Mouse (Mus musculus) G1E-ER4 (cell line): ENCODE measurements around the gene Il6ra. TPM values are rescaled to one million over a fixed set of nuclear protein-coding genes. Genes with fewer than 3 reads are reported as not detected.

ENCODE experiments used
- GATA1 ChIP-seq: IDR thresholded peaks from one replicate; pipeline ENCODE4 v1.8.0; 2012; ENCODE audit warnings: low read length, inconsistent platforms
- polyA plus RNA-seq: library from polyadenylated mRNA; stranded (reverse); fragments of >175 nt; gene quantifications from 2 replicates; pipeline ENCODE4 v1.2.3, GENCODE M21; 2012

Gene Il6ra
- polyA plus RNA-seq, 1 experiment = not detected

GRCm38 (mm10) chr3:89889841-89890430 lies 23.1 kb downstream of the Il6ra start:
- TF ChIP-seq GATA1 = no peak

- TF ChIP-seq GATA1 = no peak
These were observed 25.3 kb downstream of the Il6ra start for GRCm38 (mm10) chr3:89887582-89888230.

GRCm38 (mm10) chr3:89885766-89886165 lies 27.2 kb downstream of the Il6ra start:
- no peak for TF ChIP-seq GATA1

- no peak for TF ChIP-seq GATA1
These were observed 29.4 kb downstream of the Il6ra start for GRCm38 (mm10) chr3:89883582-89884041.

GRCm38 (mm10) chr3:89882556-89883181 lies 30.3 kb downstream of the Il6ra start:
- no peak for TF ChIP-seq GATA1

- no peak for TF ChIP-seq GATA1
These were observed 32.8 kb downstream of the Il6ra start for GRCm38 (mm10) chr3:89880036-89880851.

DNA sequence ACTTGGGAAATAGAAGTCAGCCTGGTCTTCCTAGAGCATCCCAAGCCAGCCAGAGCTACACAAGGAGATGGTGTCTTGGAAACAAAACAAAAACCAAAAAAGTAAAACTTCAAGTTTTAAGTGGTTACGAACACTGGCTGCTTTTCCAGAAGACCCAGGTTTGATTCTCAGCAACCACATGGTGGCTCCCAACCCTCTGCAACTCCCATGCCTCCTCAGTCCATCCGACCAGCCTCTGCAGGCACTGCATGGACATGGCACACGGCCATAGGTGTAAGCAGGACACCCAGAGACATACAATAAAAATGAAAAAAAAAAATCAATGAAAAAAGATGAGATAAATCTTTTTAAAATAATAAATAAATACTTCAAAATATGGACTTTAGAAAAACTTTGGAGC lies 33.7 kb downstream of the Il6ra start:
- TF ChIP-seq GATA1 = no peak

GRCm38 (mm10) chr3:89878456-89878855 lies 34.5 kb downstream of the Il6ra start:
- TF ChIP-seq GATA1 = no peak

DNA sequence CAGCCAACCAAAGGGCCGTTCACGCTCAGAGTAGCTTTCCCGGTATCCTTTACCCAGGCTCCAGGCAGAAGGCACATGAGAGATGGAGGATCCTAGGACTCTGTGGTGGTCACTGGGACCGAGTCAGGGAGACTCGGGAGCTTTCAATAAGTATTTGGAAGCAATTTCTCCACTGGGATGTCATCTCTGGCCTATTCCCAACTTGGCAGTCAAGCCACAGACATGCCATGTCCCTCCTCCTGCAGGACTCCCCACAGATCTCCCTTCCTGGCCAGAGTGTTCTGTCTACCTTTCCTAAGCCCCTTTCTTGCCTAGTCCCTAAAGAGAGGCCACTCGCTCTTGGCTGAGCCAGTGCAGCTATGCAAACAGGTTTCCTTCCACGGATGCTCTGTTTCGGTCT lies 35.9 kb downstream of the Il6ra start:
- no peak for TF ChIP-seq GATA1

DNA sequence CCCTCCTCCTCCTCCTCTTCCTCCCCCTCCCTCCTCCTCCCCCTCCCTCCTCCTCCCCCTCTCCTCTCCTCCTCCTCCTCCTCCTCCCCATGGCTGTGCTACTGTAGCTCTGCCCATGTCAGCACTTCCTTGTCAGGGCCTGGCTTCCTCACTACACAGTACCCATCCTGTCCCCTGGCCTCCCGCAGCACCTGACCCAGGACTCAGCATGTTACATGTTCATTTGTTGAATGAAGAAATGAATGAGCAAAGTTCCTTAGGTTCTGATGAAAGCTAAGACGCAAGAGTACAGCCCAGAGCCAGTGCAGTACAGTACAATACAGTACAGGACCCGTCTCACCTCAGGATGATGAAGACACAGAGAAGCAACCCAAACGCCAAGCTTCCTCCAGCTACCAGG lies 36.5 kb downstream of the Il6ra start:
- no peak for TF ChIP-seq GATA1

DNA sequence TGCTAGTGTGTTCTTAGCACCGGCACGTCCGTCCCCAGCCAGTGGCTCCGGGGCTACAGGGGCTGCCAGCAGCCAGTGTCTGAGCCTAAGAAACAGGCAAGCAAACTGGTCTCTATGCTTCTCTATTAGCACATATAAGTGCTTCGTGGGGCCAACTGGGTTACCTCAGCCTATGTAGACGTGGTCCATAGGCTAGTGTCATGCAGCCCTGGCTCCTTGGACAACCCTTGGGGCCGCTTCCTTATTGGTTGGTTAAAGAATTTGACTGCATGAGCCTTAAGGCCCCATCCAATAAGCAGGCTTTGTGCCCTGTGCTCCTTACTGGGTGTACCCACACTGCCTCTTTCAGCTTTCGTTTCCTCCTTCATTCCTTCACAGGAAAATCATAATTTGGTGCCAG lies 37.2 kb downstream of the Il6ra start:
- TF ChIP-seq GATA1 = no peak

GRCm38 (mm10) chr3:89875021-89875420 lies 38.0 kb downstream of the Il6ra start:
- no peak for TF ChIP-seq GATA1

DNA sequence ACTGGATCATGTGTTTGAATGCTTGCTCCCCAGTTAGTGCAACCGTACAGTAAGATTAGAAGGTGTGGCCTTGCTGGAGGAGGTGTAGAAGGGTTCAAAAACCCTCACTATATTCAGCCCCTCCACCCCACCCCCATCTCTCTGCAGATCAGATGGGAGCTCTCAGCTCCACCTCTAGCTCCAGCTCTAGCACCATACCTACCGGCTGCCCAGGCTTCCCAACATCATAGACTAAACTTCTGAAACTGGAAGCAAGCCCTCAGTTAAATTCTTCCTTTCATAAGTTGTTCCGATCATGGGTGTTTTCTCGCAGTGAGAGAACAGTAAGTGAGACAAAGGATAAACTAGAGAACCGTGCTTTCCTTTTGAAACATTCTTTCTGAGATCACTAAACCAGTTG lies 38.9 kb downstream of the Il6ra start:
- TF ChIP-seq GATA1 = no peak

DNA sequence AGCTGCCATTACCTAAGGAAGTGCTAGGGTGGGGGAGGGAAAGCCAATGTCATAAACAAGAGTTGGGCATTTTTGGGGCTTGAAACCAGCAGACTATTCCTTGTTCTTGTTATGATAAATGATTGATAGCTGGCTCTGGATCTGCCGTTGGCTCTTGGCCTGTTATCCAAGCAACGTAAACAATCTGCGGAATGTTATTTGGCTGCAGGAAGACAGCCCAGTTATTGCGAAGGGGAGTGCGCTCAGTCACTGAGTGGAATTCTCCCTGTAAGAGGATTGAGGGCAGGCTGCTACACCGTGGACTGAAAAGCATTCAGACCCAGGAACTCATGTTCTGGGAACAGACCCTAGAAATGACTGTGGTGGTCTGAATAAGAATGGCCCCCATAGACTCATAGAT lies 40.3 kb downstream of the Il6ra start:
- no peak for TF ChIP-seq GATA1

DNA sequence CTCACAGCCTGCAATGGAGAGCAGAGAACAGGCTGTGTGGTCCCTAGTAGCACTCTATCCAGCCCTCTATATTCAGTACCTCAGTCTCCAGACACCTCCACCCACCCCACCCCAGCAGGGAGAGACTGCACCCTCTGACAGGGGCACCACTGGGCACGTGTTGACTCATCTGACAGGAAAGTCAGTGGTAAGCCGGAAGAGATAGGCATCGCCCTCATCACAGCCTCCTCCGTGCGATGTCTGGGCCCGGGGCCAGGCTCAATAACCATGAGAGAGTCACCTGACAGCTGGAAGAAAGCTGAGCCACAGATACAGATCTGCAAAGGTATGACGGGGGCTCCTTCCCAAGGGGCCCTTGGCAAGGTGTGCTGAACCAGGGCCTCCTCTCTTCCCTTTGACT lies 40.8 kb downstream of the Il6ra start:
- no peak for TF ChIP-seq GATA1

- no peak for TF ChIP-seq GATA1
These were observed 41.6 kb downstream of the Il6ra start for GRCm38 (mm10) chr3:89871339-89871914.
